Mouse (Mus musculus) olfactory bulb, adult 2 months (tissue): ENCODE measurements at regions not wholly inside any gene's neighbourhood (a gene's known extent, or its start where the extent isn't known, plus 50 kb on each side); places are given as distances from the start of the nearest gene placed in this dataset.

ENCODE experiments used
- H3K27ac ChIP-seq: fragments of 200-500 bp; 2 replicates; pipeline ENCODE4 v1.5.1; 2012; ENCODE audit warnings: low read depth, low read length; ENCODE audit not compliant: insufficient read depth
- H3K4me1 ChIP-seq: fragments of 200-500 bp; 2 replicates; pipeline ENCODE4 v1.6.1; 2012; ENCODE audit warnings: low read length; ENCODE audit not compliant: control insufficient read depth, insufficient read depth
- H3K4me3 ChIP-seq: fragments of 200-500 bp; 2 replicates; pipeline ENCODE4 v1.5.1; 2012; ENCODE audit warnings: mild to moderate bottlenecking, low read depth, low read length, moderate library complexity; ENCODE audit not compliant: insufficient read depth
- CTCF ChIP-seq: fragments of 200-500 bp; IDR thresholded peaks from 2 replicates; pipeline ENCODE4 v1.5.1; 2012; ENCODE audit warnings: low read depth, mild to moderate bottlenecking, low read length, moderate library complexity; ENCODE audit not compliant: insufficient read depth
- POLR2A ChIP-seq: fragments of 200-500 bp; IDR thresholded peaks from 2 replicates; pipeline ENCODE4 v1.6.1; 2012; ENCODE audit warnings: mild to moderate bottlenecking, low read depth, low read length, moderate library complexity; ENCODE audit not compliant: insufficient read depth
- WGBS: fragments of 180-500 bp; shearing (Covaris S2); methylation state at CpG from one replicate; pipeline ENCODE4 v1.1.7; 2018; 5-methylcytosine and 5-hydroxymethylcytosine counted together

DNA sequence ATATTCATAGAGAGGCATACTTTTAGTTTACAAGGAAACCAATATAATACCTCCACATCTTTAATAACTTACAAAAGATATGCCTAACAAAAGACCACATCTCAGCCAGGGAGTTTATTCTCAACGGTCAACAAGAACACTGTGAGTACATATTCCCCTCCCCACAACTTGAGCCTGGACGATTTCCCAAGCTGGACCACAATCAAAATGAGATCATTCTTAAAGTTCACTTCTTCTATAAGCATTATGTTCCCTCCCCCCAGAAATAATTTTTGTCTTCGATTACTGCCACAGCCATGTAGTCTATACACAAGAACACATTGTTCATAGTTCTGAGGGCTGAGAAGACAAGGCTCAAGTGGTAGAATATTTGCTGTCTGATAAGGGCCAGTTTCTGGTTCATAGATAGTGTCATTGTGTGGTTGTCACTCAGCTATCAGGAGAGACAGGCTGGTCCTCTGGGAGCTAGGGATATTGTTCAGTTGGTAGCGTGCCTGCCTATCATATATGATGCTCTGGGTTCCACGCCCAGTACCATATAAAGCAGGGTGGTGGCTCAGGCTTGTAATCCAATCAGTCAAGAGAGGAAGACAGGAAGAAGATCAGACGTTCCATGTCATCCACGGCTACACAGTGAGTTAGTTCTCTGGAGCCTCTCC is 153.9 kb downstream of the Mreg start:
- H3K4me3 ChIP-seq: no peak overlapping the region
- 75% methylated on average over 7 of the region's 7 CpGs for WGBS
- no peak for TF ChIP-seq CTCF
- no peak for TF ChIP-seq POLR2A
- H3K27ac ChIP-seq: no peak overlapping the region
- no peaks in the 10 kb centered on the region for H3K4me1 ChIP-seq

DNA sequence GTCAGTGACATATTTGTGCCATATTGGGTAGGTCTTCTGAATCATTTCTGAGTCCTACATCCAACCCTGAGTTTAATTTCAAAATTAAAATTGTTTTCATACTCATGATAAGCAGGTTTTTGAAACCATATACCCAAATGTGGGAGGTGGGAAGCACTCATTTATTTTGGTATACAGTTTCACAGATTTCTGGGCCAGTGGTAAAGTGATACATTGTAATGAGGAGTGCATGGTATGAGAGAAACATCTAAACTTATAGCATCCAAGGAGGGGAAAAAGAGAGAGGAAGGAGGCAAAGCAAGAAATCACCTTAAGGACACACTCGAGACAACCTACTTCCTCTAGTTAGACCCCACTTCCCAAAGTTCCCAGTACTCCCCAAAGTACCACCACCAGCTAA is 157.6 kb downstream of the Mreg start:
- 89% methylated on average over 1 of the region's 1 CpGs for WGBS
- H3K4me1 ChIP-seq: no peaks in the 10 kb centered on the region
- TF ChIP-seq POLR2A (no peak), CTCF (no peak)

GRCm38 (mm10) chr1:72050858-72051257 is 161.2 kb downstream of the Mreg start:
- TF ChIP-seq CTCF (no peak), POLR2A (no peak)
- WGBS: 89% methylated on average over 3 of the region's 3 CpGs
- no peaks in the 10 kb centered on the region for H3K4me1 ChIP-seq
- H3K4me3 ChIP-seq: no peak overlapping the region
- H3K27ac ChIP-seq: no peak overlapping the region

More for the DNA sequence above, 157.6 kb downstream of the Mreg start:
- no peak overlapping the region for H3K27ac ChIP-seq
- H3K4me3 ChIP-seq: no peak overlapping the region

DNA sequence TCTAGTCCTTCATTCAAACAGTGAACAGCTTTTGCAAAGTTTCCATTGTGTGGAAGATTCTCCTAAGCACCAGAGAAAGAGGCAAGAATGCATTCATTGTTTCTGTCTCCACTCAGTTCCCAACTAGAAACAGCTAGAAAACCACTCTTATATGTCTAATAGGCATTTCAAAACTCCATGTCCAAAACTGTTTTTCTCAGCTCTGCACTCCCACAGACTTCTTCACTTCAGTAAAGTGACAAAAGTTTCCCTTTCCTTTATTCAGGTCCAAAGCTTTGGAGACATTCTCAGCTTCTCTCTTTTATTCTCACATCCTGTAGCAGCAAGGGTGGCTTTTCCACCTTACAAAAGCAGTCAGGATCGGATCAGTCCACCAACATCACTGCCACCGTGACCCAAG is 166.0 kb downstream of the Mreg start:
- TF ChIP-seq POLR2A (no peak), CTCF (no peak)
- Histone ChIP-seq H3K27ac (no peak overlapping the region), H3K4me3 (no peak overlapping the region), H3K4me1 (no peaks in the 10 kb centered on the region)
- 78% methylated on average over 2 of the region's 2 CpGs for WGBS

GRCm38 (mm10) chr1:72038518-72038917 is 173.6 kb downstream of the Mreg start:
- Histone ChIP-seq H3K4me3 (no peak overlapping the region), H3K27ac (no peak overlapping the region), H3K4me1 (no peaks in the 10 kb centered on the region)
- WGBS: 48% methylated on average over 9 of the region's 9 CpGs
- TF ChIP-seq POLR2A: no peak
- no peak for TF ChIP-seq CTCF

DNA sequence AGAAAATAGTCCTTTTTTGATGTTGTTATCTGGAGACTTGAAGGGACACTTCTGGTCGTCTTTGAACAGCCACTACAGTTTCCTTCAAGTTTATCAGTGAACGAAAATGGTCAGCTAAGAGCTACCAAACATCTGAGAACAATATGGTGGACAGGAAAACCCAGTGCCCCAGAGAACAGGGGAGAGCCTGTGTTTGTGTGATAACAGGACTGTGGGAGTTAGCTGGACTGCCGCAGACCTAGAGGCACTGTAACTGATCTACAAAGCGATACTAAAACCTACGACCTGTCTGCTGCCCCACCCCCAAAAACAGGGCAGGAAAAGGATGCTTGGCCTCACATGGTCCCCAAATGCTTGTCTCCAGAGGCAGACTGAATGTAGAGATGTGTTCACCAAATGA is 175.5 kb downstream of the Mreg start:
- TF ChIP-seq CTCF: no peak
- H3K4me1 ChIP-seq: no peaks in the 10 kb centered on the region
- H3K4me3 ChIP-seq: no peak overlapping the region
- no peak overlapping the region for H3K27ac ChIP-seq
- 74% methylated on average over 5 of the region's 5 CpGs for WGBS

DNA sequence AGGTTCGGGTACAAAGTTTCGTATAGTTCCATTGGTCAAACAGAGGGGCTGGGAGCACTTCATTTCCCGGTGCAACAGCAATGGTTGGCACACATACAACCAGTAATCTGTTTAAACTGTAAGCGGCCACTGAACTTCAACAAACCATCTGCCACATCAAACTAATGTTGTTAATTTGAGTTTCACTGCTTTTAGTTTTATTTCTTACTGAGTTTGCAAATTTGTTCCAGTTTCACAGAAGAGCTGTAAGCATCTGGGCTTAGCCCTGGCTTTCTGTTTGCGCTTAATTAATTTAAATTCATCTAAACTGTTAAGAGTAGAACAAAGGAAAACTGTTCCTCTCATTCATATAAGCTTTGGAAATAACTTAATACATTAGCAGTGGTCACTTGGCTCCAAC is 176.0 kb downstream of the Mreg start:
- 74% methylated on average over 5 of the region's 5 CpGs for WGBS
- Histone ChIP-seq H3K4me1 (no peaks in the 10 kb centered on the region), H3K27ac (no peak overlapping the region), H3K4me3 (no peak overlapping the region)
- TF ChIP-seq CTCF (no peak), POLR2A (no peak)

DNA sequence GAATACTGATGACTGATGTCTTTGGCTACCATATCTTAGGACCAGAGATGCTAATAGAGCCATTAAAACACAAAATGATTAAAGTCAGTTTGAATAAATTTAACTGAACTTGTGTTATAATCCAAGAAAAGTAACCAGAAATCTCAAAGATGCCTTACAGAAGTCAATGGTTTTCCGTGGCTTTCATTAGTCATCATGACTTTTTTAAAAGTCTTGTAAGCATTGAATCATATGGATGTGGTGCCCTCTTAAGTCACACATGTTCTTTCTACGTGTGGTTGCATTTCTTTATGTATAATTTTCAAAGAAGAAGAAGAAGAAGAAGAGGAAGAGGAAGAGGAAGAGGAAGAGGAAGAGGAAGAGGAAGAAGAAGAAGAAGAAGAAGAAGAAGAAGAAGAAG is 178.2 kb downstream of the Mreg start:
- Histone ChIP-seq H3K4me1 (no peaks in the 10 kb centered on the region), H3K4me3 (no peak overlapping the region), H3K27ac (no peak overlapping the region)
- TF ChIP-seq CTCF: no peak
- 77% methylated on average over 2 of the region's 2 CpGs for WGBS

GRCm38 (mm10) chr1:72032214-72032613 is 179.9 kb downstream of the Mreg start:
- H3K4me1 ChIP-seq: no peaks in the 10 kb centered on the region
- H3K27ac ChIP-seq: no peak overlapping the region
- H3K4me3 ChIP-seq: no peak overlapping the region
- 75% methylated on average over 4 of the region's 4 CpGs for WGBS
- no peak for TF ChIP-seq POLR2A
- no peak for TF ChIP-seq CTCF
